Mouse (Mus musculus) midbrain, embryonic 15.5 days (tissue): ENCODE results near the gene Krt31. TPM values are rescaled to one million over a fixed set of nuclear protein-coding genes. Genes with fewer than 3 reads are reported as not detected.

ENCODE experiments used
- ATAC-seq: fragments of 200-750 bp; cut with Nextera tagmentation; replicated peaks from 2 replicates; pipeline ENCODE4 v1.8.0; 2017; ENCODE audit warnings: moderate TSS enrichment
- H3K27ac ChIP-seq: fragments of 300-500 bp; sonication (generic); 2 replicates; pipeline ENCODE4 v1.5.1; 2015; ENCODE audit warnings: mild to moderate bottlenecking, inconsistent platforms
- H3K27me3 ChIP-seq: fragments of 300-500 bp; sonication (generic); replicated peaks from 2 replicates; pipeline ENCODE4 v1.6.1; 2015; ENCODE audit warnings: inconsistent platforms
- H3K36me3 ChIP-seq: fragments of 300-500 bp; sonication (generic); replicated peaks from 2 replicates; pipeline ENCODE4 v1.6.1; 2015; ENCODE audit warnings: inconsistent platforms
- H3K4me1 ChIP-seq: fragments of 300-500 bp; sonication (generic); 2 replicates; pipeline ENCODE4 v1.6.1; 2015; ENCODE audit warnings: inconsistent platforms
- H3K4me2 ChIP-seq: fragments of 300-500 bp; sonication (generic); 2 replicates; pipeline ENCODE4 v1.6.1; 2015; ENCODE audit warnings: inconsistent platforms, mild to moderate bottlenecking, moderate library complexity
- H3K4me3 ChIP-seq: fragments of 300-500 bp; sonication (generic); 2 replicates; pipeline ENCODE4 v1.5.1; 2015; ENCODE audit warnings: mild to moderate bottlenecking, inconsistent platforms
- H3K9ac ChIP-seq: fragments of 300-500 bp; sonication (generic); 2 replicates; pipeline ENCODE4 v1.6.1; 2015; ENCODE audit warnings: mild to moderate bottlenecking, inconsistent platforms
- H3K9me3 ChIP-seq: fragments of 300-500 bp; sonication (generic); 2 replicates; pipeline ENCODE4 v1.6.1; 2016; ENCODE audit warnings: inconsistent platforms
- WGBS: fragments of 180-500 bp; shearing (Covaris S2); methylation state at CpG from one replicate; pipeline ENCODE4 v1.1.7; 2015; ENCODE audit warnings: mixed read lengths; 5-methylcytosine and 5-hydroxymethylcytosine counted together
- polyA plus RNA-seq: library from polyadenylated mRNA; unstranded; fragments of >200 nt; fragmentation: Nextera tagmentation; extraction: Ambion mirVana; gene quantifications from 2 replicates; pipeline ENCODE4 v1.2.1, GENCODE M21; 2015

Gene Krt31
- polyA plus RNA-seq, 1 experiment from 2014 or later: not detected

GRCm38 (mm10) chr11:100046303-100046866 is 4.0 kb downstream of the Krt31 start:
- no peak overlapping the region for H3K27ac ChIP-seq
- H3K27me3 ChIP-seq: no peaks in the 10 kb centered on the region
- 83% methylated on average over 6 of the region's 6 CpGs for WGBS
- no peak overlapping the region for H3K4me2 ChIP-seq
- H3K4me3 ChIP-seq: no peak overlapping the region
- ATAC-seq: no peak
- H3K4me1 ChIP-seq: no peaks in the 10 kb centered on the region
- H3K9me3 ChIP-seq: no peaks in the 10 kb centered on the region
- no peaks in the 10 kb centered on the region for H3K36me3 ChIP-seq
- H3K9ac ChIP-seq: no peak overlapping the region

- H3K9me3 ChIP-seq: no peaks in the 10 kb centered on the region
Observed at GRCm38 (mm10) chr11:100041454-100041853, 8.9 kb downstream of the Krt31 start, which contains the start of gene Krt34. TSS of gene Krt34 (minus strand) at chr11:100041554.

GRCm38 (mm10) chr11:100029768-100030167 is 20.6 kb downstream of the Krt31 start, which contains the start of gene Krt33b:
TSS of gene Krt33b (minus strand) at chr11:100029868.
- ATAC-seq: no peak
- Histone ChIP-seq H3K4me2 (no peak within 1 kb of the TSS), H3K4me3 (no peak within 1 kb of the TSS), H3K4me1 (no peaks in the 10 kb centered on the region), H3K27ac (no peak within 1 kb of the TSS), H3K27me3 (no peaks in the 10 kb centered on the region), H3K9me3 (no peaks in the 10 kb centered on the region), H3K9ac (no peak within 1 kb of the TSS), H3K36me3 (no peaks in the 10 kb centered on the region)
- WGBS: 95% methylated on average over 6 of the region's 6 CpGs

More at GRCm38 (mm10) chr11:100041454-100041853, 8.9 kb downstream of the Krt31 start, which contains the start of gene Krt34:
- no peaks in the 10 kb centered on the region for H3K4me1 ChIP-seq
- WGBS: 83% methylated on average over 6 of the region's 6 CpGs
- no peak for ATAC-seq
- H3K9ac ChIP-seq: no peak within 1 kb of the TSS
- no peaks in the 10 kb centered on the region for H3K27me3 ChIP-seq
- H3K4me2 ChIP-seq: no peak within 1 kb of the TSS
- H3K4me3 ChIP-seq: no peak within 1 kb of the TSS
- H3K36me3 ChIP-seq: no peaks in the 10 kb centered on the region
- no peak within 1 kb of the TSS for H3K27ac ChIP-seq

- Histone ChIP-seq H3K27ac (no peak overlapping the region), H3K4me3 (no peak overlapping the region), H3K27me3 (no peaks in the 10 kb centered on the region), H3K9me3 (no peaks in the 10 kb centered on the region), H3K4me2 (no peak overlapping the region), H3K9ac (no peak overlapping the region), H3K4me1 (no peaks in the 10 kb centered on the region), H3K36me3 (no peaks in the 10 kb centered on the region)
- 86% methylated on average over 5 of the region's 5 CpGs for WGBS
- no peak for ATAC-seq
Observed at GRCm38 (mm10) chr11:100021438-100021837, 28.9 kb downstream of the Krt31 start.

- Histone ChIP-seq H3K9ac (no peak overlapping the region), H3K4me3 (no peak overlapping the region), H3K27me3 (no peaks in the 10 kb centered on the region), H3K27ac (no peak overlapping the region), H3K4me1 (no peaks in the 10 kb centered on the region), H3K36me3 (no peaks in the 10 kb centered on the region), H3K4me2 (no peak overlapping the region), H3K9me3 (no peaks in the 10 kb centered on the region)
- ATAC-seq: no peak
- 97% methylated on average over 1 of the region's 1 CpGs for WGBS
Observed at GRCm38 (mm10) chr11:100019466-100019865, 30.9 kb downstream of the Krt31 start.

GRCm38 (mm10) chr11:100016112-100016511 is 34.2 kb downstream of the Krt31 start, which contains the start of gene Krt33a:
TSS of gene Krt33a (minus strand) at chr11:100016212.
- Histone ChIP-seq H3K9me3 (no peaks in the 10 kb centered on the region), H3K4me1 (no peaks in the 10 kb centered on the region), H3K27me3 (no peaks in the 10 kb centered on the region), H3K9ac (no peak within 1 kb of the TSS), H3K4me2 (no peak within 1 kb of the TSS), H3K27ac (no peak within 1 kb of the TSS), H3K4me3 (no peak within 1 kb of the TSS), H3K36me3 (no peaks in the 10 kb centered on the region)
- no peak for ATAC-seq
- 90% methylated on average over 4 of the region's 4 CpGs for WGBS

GRCm38 (mm10) chr11:100013691-100014171 is 36.6 kb downstream of the Krt31 start:
- Histone ChIP-seq H3K36me3 (no peaks in the 10 kb centered on the region), H3K4me2 (no peak overlapping the region), H3K9me3 (no peaks in the 10 kb centered on the region), H3K9ac (no peak overlapping the region), H3K4me3 (no peak overlapping the region), H3K27me3 (no peaks in the 10 kb centered on the region), H3K27ac (no peak overlapping the region), H3K4me1 (no peaks in the 10 kb centered on the region)
- 76% methylated on average over 4 of the region's 4 CpGs for WGBS
- no peak for ATAC-seq

- Histone ChIP-seq H3K36me3 (no peaks in the 10 kb centered on the region), H3K4me1 (no peaks in the 10 kb centered on the region), H3K9me3 (no peaks in the 10 kb centered on the region), H3K9ac (no peak overlapping the region), H3K27me3 (no peaks in the 10 kb centered on the region), H3K4me3 (no peak overlapping the region), H3K27ac (no peak overlapping the region), H3K4me2 (no peak overlapping the region)
- WGBS: 80% methylated on average over 5 of the region's 5 CpGs
- no peak for ATAC-seq
Observed at GRCm38 (mm10) chr11:100010682-100011081, 39.7 kb downstream of the Krt31 start.

- Histone ChIP-seq H3K4me2 (no peak overlapping the region), H3K27me3 (no peaks in the 10 kb centered on the region), H3K27ac (no peak overlapping the region), H3K9ac (no peak overlapping the region), H3K9me3 (no peaks in the 10 kb centered on the region), H3K36me3 (no peaks in the 10 kb centered on the region), H3K4me1 (no peaks in the 10 kb centered on the region), H3K4me3 (no peak overlapping the region)
- ATAC-seq: no peak
- 89% methylated on average over 5 of the region's 5 CpGs for WGBS
Observed at GRCm38 (mm10) chr11:100008336-100008735, 42.0 kb downstream of the Krt31 start.

- Histone ChIP-seq H3K9me3 (no peaks in the 10 kb centered on the region), H3K36me3 (no peaks in the 10 kb centered on the region), H3K27me3 (no peaks in the 10 kb centered on the region), H3K9ac (no peak overlapping the region), H3K4me3 (no peak overlapping the region), H3K27ac (no peak overlapping the region), H3K4me1 (no peaks in the 10 kb centered on the region), H3K4me2 (no peak overlapping the region)
- 57% methylated on average over 3 of the region's 3 CpGs for WGBS
- no peak for ATAC-seq
Observed at GRCm38 (mm10) chr11:100006624-100007023, 43.7 kb downstream of the Krt31 start.

GRCm38 (mm10) chr11:100005905-100006304 is 44.4 kb downstream of the Krt31 start:
- ATAC-seq: no peak
- Histone ChIP-seq H3K4me2 (no peak overlapping the region), H3K27ac (no peak overlapping the region), H3K9me3 (no peaks in the 10 kb centered on the region), H3K27me3 (no peaks in the 10 kb centered on the region), H3K9ac (no peak overlapping the region), H3K4me1 (no peaks in the 10 kb centered on the region), H3K4me3 (no peak overlapping the region), H3K36me3 (no peaks in the 10 kb centered on the region)
- 86% methylated on average over 8 of the region's 8 CpGs for WGBS

- H3K27me3 ChIP-seq: no peaks in the 10 kb centered on the region
- H3K9me3 ChIP-seq: no peaks in the 10 kb centered on the region
- H3K9ac ChIP-seq: no peak overlapping the region
- no peak overlapping the region for H3K4me2 ChIP-seq
- 27% methylated on average over 6 of the region's 6 CpGs for WGBS
- no peaks in the 10 kb centered on the region for H3K4me1 ChIP-seq
- no peak for ATAC-seq
- no peak overlapping the region for H3K4me3 ChIP-seq
- no peak overlapping the region for H3K27ac ChIP-seq
- H3K36me3 ChIP-seq: no peaks in the 10 kb centered on the region
Observed at GRCm38 (mm10) chr11:100004846-100005245, 45.5 kb downstream of the Krt31 start.

GRCm38 (mm10) chr11:99999091-99999490 is 51.3 kb downstream of the Krt31 start:
- no peak overlapping the region for H3K4me2 ChIP-seq
- no peak for ATAC-seq
- H3K27me3 ChIP-seq: no peaks in the 10 kb centered on the region
- H3K36me3 ChIP-seq: no peaks in the 10 kb centered on the region
- no peak overlapping the region for H3K27ac ChIP-seq
- no peaks in the 10 kb centered on the region for H3K9me3 ChIP-seq
- H3K9ac ChIP-seq: no peak overlapping the region
- no peaks in the 10 kb centered on the region for H3K4me1 ChIP-seq
- 96% methylated on average over 7 of the region's 7 CpGs for WGBS
- H3K4me3 ChIP-seq: no peak overlapping the region
